ENCODE assay signal across 36 mouse cellular contexts in genomic region chr11:109708786-109709185, GRCm38 (mm10). TPM values are rescaled to one million over a fixed set of nuclear protein-coding genes. Genes with fewer than 3 reads are reported as not detected.
"Had no signal": no experiment of that assay in that cellular context is flagged by ENCODE, and none has a peak within 500 bp of the region (broad histone marks: within the 10 kb centered on the region; RNA-seq: fewer than 3 reads in every experiment).

No protein-coding gene starts in this region.

- H3K9me3 ChIP-seq: heart, embryonic 10.5 days; heart, embryonic 12.5 days; heart, embryonic 13.5 days; heart, embryonic 15.5 days; hindbrain, embryonic 10.5 days; hindbrain, embryonic 12.5 days; hindbrain, embryonic 13.5 days; hindbrain, embryonic 15.5 days; intestine, embryonic 15.5 days; kidney, embryonic 15.5 days had no signal

- DNase-seq: heart, postnatal 10 days; heart, postnatal 14 days; heart, postnatal 36 days; heart, postnatal 4 days; kidney, adult 11 months; kidney, adult 18-20 months; kidney, adult 2 months; kidney, adult 8-10 months; kidney, adult 9 months; kidney, postnatal 10 days; kidney, postnatal 14 days; kidney, postnatal 25 days; kidney, postnatal 36 days; kidney, postnatal 4 days; layer of hippocampus, adult 9-11 months; layer of hippocampus, postnatal 36 days had no signal

- H3K9ac ChIP-seq: heart, embryonic 12.5 days; heart, embryonic 13.5 days; heart, embryonic 15.5 days; hindbrain, embryonic 12.5 days; hindbrain, embryonic 13.5 days; hindbrain, embryonic 14.5 days; hindbrain, embryonic 15.5 days; intestine, embryonic 15.5 days; kidney, embryonic 15.5 days had no signal

- H3K4me3 ChIP-seq: heart, embryonic 10.5 days; heart, embryonic 12.5 days; heart, embryonic 13.5 days; heart, embryonic 15.5 days; hindbrain, embryonic 10.5 days; hindbrain, embryonic 12.5 days; hindbrain, embryonic 13.5 days; hindbrain, embryonic 15.5 days; intestine, embryonic 15.5 days; kidney, embryonic 15.5 days; layer of hippocampus, adult 2 months had no signal

- ATAC-seq: hindbrain, embryonic 16.5 days; hindbrain, postnatal 0 days; inflammation-experienced regulatory T-cells, adult 6 months; intestine, embryonic 15.5 days; intestine, embryonic 16.5 days; intestine, postnatal 0 days had no signal

- H3K4me1 ChIP-seq: hindbrain, embryonic 12.5 days had no signal

- H3K27me3 ChIP-seq: heart, embryonic 12.5 days; heart, embryonic 13.5 days; heart, embryonic 15.5 days; hindbrain, embryonic 12.5 days; hindbrain, embryonic 13.5 days; hindbrain, embryonic 15.5 days; intestine, embryonic 15.5 days had no signal

- H3K4me2 ChIP-seq: heart, embryonic 11.5 days; heart, embryonic 12.5 days; heart, embryonic 13.5 days; heart, embryonic 15.5 days; hindbrain, embryonic 12.5 days; hindbrain, embryonic 13.5 days; hindbrain, embryonic 14.5 days; hindbrain, embryonic 15.5 days; intestine, embryonic 15.5 days; kidney, embryonic 15.5 days had no signal

- H3K36me3 ChIP-seq: heart, embryonic 10.5 days; heart, embryonic 12.5 days; heart, embryonic 13.5 days; heart, embryonic 15.5 days; hindbrain, embryonic 10.5 days; hindbrain, embryonic 12.5 days; hindbrain, embryonic 13.5 days; hindbrain, embryonic 15.5 days; intestine, embryonic 15.5 days; kidney, embryonic 15.5 days had no signal

- H3K27ac ChIP-seq: heart, embryonic 10.5 days; heart, embryonic 13.5 days; heart, embryonic 15.5 days; hindbrain, embryonic 10.5 days; hindbrain, embryonic 12.5 days; hindbrain, embryonic 13.5 days; hindbrain, embryonic 14.5 days; hindbrain, embryonic 15.5 days; hindbrain, postnatal 0 days; intestine, embryonic 15.5 days; kidney, embryonic 15.5 days; kidney, postnatal 0 days; layer of hippocampus, adult 2 months had no signal

RNA-seq across cellular contexts. Expression of gene Fam20a, which starts 13.3 kb away (rescaled TPM):
- total RNA-seq: hematopoietic stem cell, adult 5-6 weeks had no signal
